Mouse (Mus musculus): ENCODE data around the gene Wdr83os.
"Not testable (repeated sequence)": the region's sequence is repeated elsewhere in the genome, so short reads cannot be mapped to it uniquely, and the experiment has no call there.

Wdr83os gene

GRCm38 (mm10) chr8:85120251-85120650, 39.7 kb downstream of the Wdr83os start:
- DNase-seq, result not testable (repeated sequence)

- DNase-seq, result no peak
Measured at GRCm38 (mm10) chr8:85122995-85123394, 42.5 kb downstream of the Wdr83os start, which contains the start of gene Zfp791. Zfp791 (minus strand) TSS chr8:85123095.

GRCm38 (mm10) chr8:85123691-85124090, 43.2 kb downstream of the Wdr83os start:
- DNase-seq, result no peak
